Mouse (Mus musculus): ENCODE data around the gene Dido1.

Dido1 gene

DNA sequence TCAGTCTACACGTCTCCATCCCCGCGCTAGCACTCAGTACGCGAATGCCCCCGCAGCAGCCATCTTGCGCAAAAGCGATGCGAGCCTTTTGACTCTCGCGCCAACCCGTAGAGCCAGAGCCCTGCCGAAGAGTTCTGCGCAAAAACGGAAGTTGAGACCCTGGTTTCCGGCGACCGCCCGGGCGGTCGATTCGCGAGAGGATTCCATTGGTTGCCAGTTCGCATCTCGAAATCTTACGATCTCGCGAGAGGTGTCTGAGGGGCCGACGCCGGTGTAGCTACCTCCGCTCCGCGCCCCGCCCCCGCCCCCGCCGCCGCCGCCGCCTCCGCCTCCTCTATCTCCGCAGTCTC lies at the start of gene Dido1, which contains the start of gene Gid8:
Gene Dido1 (minus strand): TSS at position 77 of the 350 bp plus-strand sequence.
Gene Gid8 (plus strand): TSS at position 195 of the 350 bp plus-strand sequence.
- DNase-seq (ENCODE audit: low spot score), result peak; percentile 98

DNA sequence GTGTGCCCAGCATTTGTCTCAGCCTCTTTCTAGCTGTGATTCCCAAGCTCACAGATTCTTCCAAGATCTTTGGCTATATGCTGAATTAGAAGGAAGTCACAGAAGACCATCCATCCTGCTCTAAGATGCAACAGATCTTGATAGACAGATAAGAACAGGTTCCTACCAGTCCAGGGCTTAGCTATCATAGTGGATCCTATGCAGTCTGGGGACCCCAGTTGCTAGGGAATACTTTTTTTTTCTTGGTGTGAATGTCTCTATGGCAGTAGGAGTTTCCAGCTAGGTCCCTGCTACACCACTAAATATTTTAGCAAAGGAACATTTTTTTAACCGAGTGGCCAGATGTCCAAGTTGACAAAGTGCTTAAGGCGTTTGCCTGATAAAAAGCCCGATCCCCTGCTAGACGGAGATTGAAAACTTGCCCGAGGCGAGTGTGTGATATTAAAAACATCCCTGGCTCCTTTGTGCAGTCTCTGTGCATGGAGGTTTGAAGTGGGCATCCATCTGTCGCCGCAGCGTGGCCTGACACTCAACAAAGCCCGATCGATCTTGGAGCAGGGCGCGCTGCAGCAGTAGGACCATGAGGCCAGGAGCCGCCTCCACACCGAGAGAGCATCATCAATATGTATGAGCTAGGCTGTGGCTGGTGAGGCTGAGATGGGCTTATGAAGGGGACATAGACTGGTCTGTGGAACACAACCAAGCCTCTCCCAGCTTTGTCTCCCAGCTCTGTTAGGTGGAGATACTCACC lies 48.9 kb upstream of the Dido1 start:
- peak; percentile 58 for DNase-seq (ENCODE audit: low spot score)

DNA sequence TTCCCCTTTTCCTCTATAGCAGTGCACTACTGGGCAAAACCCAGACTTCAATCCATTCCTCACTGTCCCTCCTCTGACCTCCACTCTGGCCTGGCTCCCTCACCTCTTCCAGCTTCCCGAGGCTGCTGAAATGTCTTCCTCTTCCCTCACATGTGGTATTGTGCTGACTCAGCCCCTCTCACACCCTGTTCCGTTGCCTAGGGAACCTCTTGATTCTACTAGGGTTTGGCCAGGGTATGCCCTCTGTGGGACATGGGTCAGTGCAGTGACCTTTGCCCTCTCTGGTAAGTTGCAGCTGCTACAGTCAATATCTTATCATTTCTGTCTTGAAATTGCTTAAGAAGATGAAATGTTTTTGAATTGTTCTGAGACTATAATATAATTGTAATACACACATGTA lies 47.0 kb upstream of the Dido1 start:
- DNase-seq (ENCODE audit: low spot score), result peak; percentile 62

DNA sequence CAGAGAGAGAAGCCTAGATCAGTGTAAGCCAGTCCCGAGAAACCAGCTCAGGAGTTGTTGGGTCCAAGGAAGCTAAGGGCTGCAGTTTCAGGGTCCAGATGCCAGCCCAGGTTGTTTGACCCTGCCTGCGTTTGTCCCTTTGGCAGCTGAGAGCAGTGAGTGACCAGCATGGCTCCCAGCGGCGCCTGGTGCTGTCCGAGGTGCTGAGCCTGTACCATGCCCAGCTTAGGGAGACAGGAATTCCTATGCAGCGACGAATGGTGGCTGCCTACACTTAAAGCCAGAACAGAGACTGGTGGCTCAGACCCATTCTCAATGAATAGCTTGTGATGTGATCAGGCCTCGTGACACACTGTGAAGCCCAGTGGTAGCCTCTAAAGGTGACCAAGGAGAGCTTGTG lies 46.1 kb upstream of the Dido1 start:
- peak; percentile 81 for DNase-seq (ENCODE audit: low spot score)

DNA sequence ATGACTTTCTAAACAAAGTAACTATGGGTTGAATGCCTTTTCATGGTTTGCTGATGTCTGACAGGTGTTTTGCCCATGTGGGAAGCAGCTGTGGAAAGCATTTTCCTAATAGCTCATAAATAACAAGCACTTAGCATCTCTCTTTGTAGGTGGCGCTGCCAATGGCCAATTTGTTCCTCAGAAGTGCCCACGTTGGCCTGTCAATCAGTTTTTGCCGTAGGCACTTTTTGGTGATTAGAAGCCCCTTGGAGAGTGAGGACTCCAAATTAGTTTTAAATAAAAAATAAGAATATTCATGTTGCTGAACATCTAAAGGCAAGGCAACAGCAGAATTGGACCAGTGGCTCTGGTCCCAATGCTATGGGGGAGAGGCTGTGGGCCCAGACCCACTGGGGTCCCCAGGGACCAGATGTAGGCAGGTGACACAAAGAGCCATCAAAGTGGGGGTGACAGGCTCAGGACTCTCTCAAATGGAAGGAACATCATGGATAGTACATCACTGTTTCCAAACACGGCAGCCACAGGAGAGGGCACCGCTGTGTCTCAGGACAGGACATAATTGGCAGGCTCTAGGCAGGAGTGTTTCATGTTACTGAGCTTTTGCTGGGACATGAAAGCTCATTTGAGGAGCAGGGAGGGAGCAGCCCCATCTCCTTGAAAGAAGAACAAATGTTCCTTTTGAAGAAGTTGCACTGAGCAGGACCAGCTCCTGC lies 45.3 kb upstream of the Dido1 start:
- no peak for DNase-seq (ENCODE audit: low spot score)

GRCm38 (mm10) chr2:180748904-180749303 lies 39.1 kb upstream of the Dido1 start:
- no peak for DNase-seq (ENCODE audit: low spot score)

DNA sequence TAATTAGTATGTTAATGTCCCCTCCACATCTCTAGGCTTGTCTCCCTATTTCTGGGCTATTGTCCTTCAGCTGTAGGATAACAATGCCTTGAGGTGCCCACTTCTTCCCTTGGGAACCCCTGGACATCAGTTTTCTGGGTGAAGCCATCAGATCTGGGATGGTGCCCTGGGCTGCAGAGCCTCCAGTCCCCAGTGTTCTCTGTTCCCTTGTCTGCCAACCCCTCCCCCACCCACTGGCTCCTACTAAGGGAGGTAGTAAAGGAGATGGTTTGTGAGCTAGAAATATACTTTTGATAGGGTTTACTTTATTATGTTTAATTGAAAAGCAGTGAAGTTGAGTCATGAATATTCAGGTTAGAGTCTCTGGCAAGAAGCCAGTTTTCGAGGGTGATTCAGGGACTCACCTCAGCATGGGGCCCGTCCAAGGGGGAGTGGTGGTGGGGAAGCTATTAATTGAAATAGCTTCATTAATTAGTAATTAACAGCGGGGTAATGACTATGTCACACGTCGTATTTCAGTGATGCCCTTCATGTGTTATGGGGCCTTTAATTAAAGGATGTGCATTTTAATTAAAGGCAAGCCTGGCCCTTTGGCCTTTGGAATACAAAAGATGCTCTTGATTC lies 36.9 kb upstream of the Dido1 start:
- DNase-seq (ENCODE audit: low spot score), result no peak

GRCm38 (mm10) chr2:180745248-180745927 lies 35.6 kb upstream of the Dido1 start:
- peak; percentile 91 for DNase-seq (ENCODE audit: low spot score)

- DNase-seq (ENCODE audit: low spot score), result no peak
Measured at GRCm38 (mm10) chr2:180743321-180743720, 33.5 kb upstream of the Dido1 start.

GRCm38 (mm10) chr2:180742820-180743219 lies 33.0 kb upstream of the Dido1 start:
- DNase-seq (ENCODE audit: low spot score), result no peak

DNA sequence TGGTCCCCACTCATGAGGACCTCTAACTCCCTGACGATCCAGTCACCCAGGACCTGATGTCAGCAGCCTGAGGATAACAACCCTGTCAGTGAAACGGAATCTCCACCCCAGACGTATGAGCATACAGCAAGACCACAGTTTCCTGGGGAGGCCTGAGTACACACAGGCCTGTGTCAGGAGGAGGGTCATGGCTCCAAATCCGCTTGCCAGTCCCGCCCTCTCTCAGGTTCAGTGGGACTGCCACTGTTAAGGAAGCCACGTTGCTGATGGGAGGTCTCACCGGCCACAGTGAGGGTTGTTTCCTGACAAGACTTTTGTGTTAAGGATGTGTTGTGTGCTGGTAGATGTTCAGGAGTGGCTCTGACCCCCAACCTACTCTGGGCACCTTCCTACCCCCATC lies 31.6 kb upstream of the Dido1 start:
- no peak for DNase-seq (ENCODE audit: low spot score)

GRCm38 (mm10) chr2:180740349-180740748 lies 30.6 kb upstream of the Dido1 start:
- no peak for DNase-seq (ENCODE audit: low spot score)

DNA sequence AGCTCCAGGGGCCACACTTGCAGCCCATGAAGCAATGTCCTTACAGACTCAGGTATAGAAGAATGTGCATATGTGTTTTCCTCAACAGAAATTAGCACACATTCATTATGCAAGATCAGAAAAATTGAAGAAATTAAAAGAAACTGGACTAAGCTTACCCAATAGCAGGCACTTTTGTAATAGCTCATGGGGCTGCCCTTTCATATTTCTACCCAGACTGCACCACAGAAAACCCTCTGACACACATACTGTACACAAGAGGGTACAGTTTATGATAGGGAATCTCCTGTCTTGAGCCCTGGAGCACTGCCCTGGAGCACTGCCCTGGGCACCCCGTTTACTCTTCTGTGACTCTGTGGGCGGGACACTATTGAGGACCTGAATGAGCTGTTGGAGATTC lies 28.2 kb upstream of the Dido1 start:
- no peak for DNase-seq (ENCODE audit: low spot score)

GRCm38 (mm10) chr2:180735232-180735631 lies 25.4 kb upstream of the Dido1 start:
- no peak for DNase-seq (ENCODE audit: low spot score)

DNA sequence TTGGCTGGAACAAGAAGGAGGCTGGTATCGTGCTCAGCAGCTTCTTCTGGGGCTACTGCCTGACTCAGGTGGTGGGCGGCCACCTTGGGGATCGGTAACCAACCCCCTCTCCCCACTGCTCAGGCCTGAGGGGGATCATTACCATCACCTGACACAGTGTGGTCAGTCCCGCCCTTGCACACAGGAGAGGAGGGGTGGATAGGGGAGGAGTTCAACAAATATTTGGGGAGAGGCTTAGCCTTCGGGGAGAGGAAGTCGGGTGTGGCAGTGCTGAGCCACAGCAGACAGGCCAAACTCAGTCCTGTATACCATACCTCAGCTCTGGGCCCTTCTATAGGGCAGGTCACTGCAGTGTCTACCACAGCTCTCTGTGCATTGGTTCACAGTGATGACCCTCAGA lies 22.2 kb upstream of the Dido1 start:
- no peak for DNase-seq (ENCODE audit: low spot score)

GRCm38 (mm10) chr2:180731036-180731435 lies 21.2 kb upstream of the Dido1 start:
- no peak for DNase-seq (ENCODE audit: low spot score)

- no peak for DNase-seq (ENCODE audit: low spot score)
Measured at GRCm38 (mm10) chr2:180727613-180728021, 17.8 kb upstream of the Dido1 start.

DNA sequence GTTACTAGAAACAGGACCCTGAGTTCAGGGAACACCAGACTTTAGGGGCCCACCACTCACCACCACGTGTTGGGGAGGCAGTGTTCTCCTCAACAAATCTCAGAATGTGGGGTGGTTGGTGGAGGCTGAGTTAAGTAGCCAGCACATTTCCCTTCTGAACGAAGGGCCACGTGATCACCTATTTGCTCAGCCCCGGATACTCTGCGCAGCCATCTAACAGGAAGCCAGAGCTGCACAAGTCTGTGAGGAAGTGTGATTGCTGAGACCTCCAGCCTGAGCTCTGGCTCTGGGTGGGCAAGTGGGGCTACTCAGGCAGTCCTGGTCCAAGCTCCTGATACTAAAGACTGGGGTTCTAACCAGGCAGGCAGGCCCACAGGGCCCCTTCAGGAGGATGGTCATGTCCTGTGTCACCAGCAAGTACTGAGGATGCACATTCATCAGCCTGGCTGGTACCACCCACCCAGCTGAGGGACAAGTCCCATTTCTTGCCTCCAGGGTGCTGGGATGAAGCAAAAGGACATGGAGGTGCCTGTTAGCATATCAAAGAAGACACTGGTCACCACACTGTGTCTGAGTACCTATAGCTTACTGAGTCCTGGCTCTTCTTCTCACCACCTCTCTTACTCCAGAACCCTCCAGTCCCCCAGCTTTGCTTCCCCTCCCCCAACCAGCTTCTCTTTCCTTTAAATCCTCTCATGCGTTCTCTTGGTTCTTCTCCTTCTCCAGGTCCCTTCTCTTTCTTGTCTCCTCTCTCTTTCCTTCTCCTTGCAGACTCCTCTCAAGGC lies 17.1 kb upstream of the Dido1 start:
- no peak for DNase-seq (ENCODE audit: low spot score)

- DNase-seq (ENCODE audit: low spot score), result no peak
Measured at GRCm38 (mm10) chr2:180725856-180726629, 16.2 kb upstream of the Dido1 start.

- DNase-seq (ENCODE audit: low spot score), result no peak
Measured at GRCm38 (mm10) chr2:180725414-180725778, 15.6 kb upstream of the Dido1 start.

All from embryo, embryonic 10.5 days (tissue).